Mouse (Mus musculus) liver, embryonic 14.5 days (tissue): ENCODE data around the gene Robo1. TPM values are rescaled to one million over a fixed set of nuclear protein-coding genes. Genes with fewer than 3 reads are reported as not detected.
A peak's percentile ranks its signal among the peaks of the same experiment; 100 is the strongest.

Source experiments
- ATAC-seq: fragments of 200-750 bp; cut with Nextera tagmentation; 2 replicates; pipeline ENCODE4 v1.8.0; 2017; ENCODE audit warnings: moderate number of reproducible peaks, mild to moderate bottlenecking, moderate library complexity; ENCODE audit not compliant: insufficient read depth
- DNase-seq, 3 experiments: peaks; one replicate each; pipeline ENCODE4 v3.0.0-alpha.2; 2012 to 2013; ENCODE audit warnings: low read depth in 3 of 3, low spot score in 3 of 3
- H3K27ac ChIP-seq: fragments of 300-500 bp; sonication (generic); 2 replicates; pipeline ENCODE4 v1.5.1; 2014; ENCODE audit warnings: moderate library complexity, mild to moderate bottlenecking, control low read depth, inconsistent platforms
- H3K27me3 ChIP-seq: fragments of 300-500 bp; sonication (generic); 2 replicates; pipeline ENCODE4 v1.6.1; 2014; ENCODE audit warnings: mild to moderate bottlenecking, low read length, moderate library complexity; ENCODE audit not compliant: control insufficient read depth, insufficient read depth
- H3K36me3 ChIP-seq: fragments of 300-500 bp; sonication (generic); replicated peaks from 2 replicates; pipeline ENCODE4 v1.6.1; 2014; ENCODE audit warnings: low read depth; ENCODE audit not compliant: control insufficient read depth, insufficient read depth
- H3K4me1 ChIP-seq, 2 experiments: fragments of 200-500 bp in 1 of 2; fragments of 300-500 bp in 1 of 2; sonication (generic) in 1 of 2; replicated peaks; 2 replicates each; pipeline ENCODE4 v1.6.1; 2012 to 2014; ENCODE audit warnings: antibody characterized with exemption in 1 of 2, inconsistent platforms in 1 of 2, low read length in 1 of 2; ENCODE audit not compliant: control insufficient read depth in 2 of 2, insufficient read depth in 2 of 2
- H3K4me2 ChIP-seq: fragments of 300-500 bp; sonication (generic); 2 replicates; pipeline ENCODE4 v1.6.1; 2014; ENCODE audit warnings: low read depth, mild to moderate bottlenecking, control low read depth, moderate library complexity
- H3K4me3 ChIP-seq, 2 experiments: fragments of 200-500 bp in 1 of 2; fragments of 300-500 bp in 1 of 2; sonication (generic) in 1 of 2; 2 replicates each; pipeline ENCODE4 v1.5.1; 2012 to 2014; ENCODE audit warnings: low read depth in 2 of 2, low read length in 2 of 2, mild to moderate bottlenecking in 2 of 2, control low read depth in 1 of 2, inconsistent platforms in 1 of 2, moderate library complexity in 1 of 2; ENCODE audit not compliant: insufficient read depth in 1 of 2
- H3K9ac ChIP-seq: fragments of 300-500 bp; sonication (generic); replicated peaks from 2 replicates; pipeline ENCODE4 v1.6.1; 2014; ENCODE audit warnings: mild to moderate bottlenecking, control low read depth, moderate library complexity
- H3K9me3 ChIP-seq: fragments of 300-500 bp; sonication (generic); 2 replicates; pipeline ENCODE4 v1.6.1; 2016; ENCODE audit warnings: low read length, mixed read lengths; ENCODE audit not compliant: control insufficient read depth
- CTCF ChIP-seq: IDR thresholded peaks from 2 replicates; pipeline ENCODE4 v1.5.1; 2016; ENCODE audit warnings: antibody characterized with exemption, low read depth, control low read depth
- EP300 ChIP-seq: IDR thresholded peaks from 2 replicates; pipeline ENCODE4 v1.6.1; 2016; ENCODE audit warnings: antibody characterized with exemption, low read depth
- WGBS: fragments of 180-500 bp; shearing (Covaris S2); extraction: QIAGEN DNeasy Blood & Tissue Kit; methylation state at CpG from one replicate; pipeline ENCODE4 v1.1.7; 2014; ENCODE audit not compliant: insufficient replicate concordance; 5-methylcytosine and 5-hydroxymethylcytosine counted together
- polyA plus RNA-seq, 2 experiments: library from polyadenylated mRNA; depleted of rRNA in 1 of 2; stranded (reverse) in 1 of 2; unstranded in 1 of 2; fragments of >200 nt; fragmentation: Nextera tagmentation in 1 of 2; extraction: Ambion mirVana in 1 of 2; gene quantifications; 2 replicates each; pipeline versions ENCODE4 v1.2.1 to v1.2.3; 2012 to 2014

The Robo1 gene
- polyA plus RNA-seq, 2 experiments, result 3.1 to 3.4 TPM

- Histone ChIP-seq H3K27me3 (no peaks in the 10 kb centered on the region), H3K36me3 (no peaks in the 10 kb centered on the region), H3K9ac (no peak overlapping the region), H3K4me3 (no peak overlapping the region), H3K4me1 (peaks cover 0 to 14% of the 10 kb centered on the region in 2 experiments; a peak in 2 of 4 replicates), H3K27ac (no peak overlapping the region), H3K4me2 (no peak overlapping the region), H3K9me3 (no peaks in the 10 kb centered on the region)
- ATAC-seq (peak; percentile 61; the same call in 1 of the 2 replicates), DNase-seq (peak in 1 of 3 experiments; percentile 9)
- TF ChIP-seq CTCF (no peak), EP300 (no peak)
- 54% methylated on average over 3 of the region's 3 CpGs for WGBS
These were observed 379.5 kb downstream of the Robo1 start for GRCm38 (mm10) chr16:72687651-72688050.

- ATAC-seq (peak; percentile 69), DNase-seq (peak in 2 of 3 experiments; percentile 7 to 18)
- peaks cover 0 to 14% of the 10 kb centered on the region in 2 experiments; a peak in 2 of 4 replicates for H3K4me1 ChIP-seq
- H3K4me3 ChIP-seq, result no peak overlapping the region
- H3K27ac ChIP-seq, result peak overlapping the region; percentile 20; the same call in 1 of the 2 replicates
- TF ChIP-seq EP300 (no peak), CTCF (no peak)
- no peak overlapping the region for H3K9ac ChIP-seq
- no peak overlapping the region for H3K4me2 ChIP-seq
- no peaks in the 10 kb centered on the region for H3K36me3 ChIP-seq
- no peaks in the 10 kb centered on the region for H3K9me3 ChIP-seq
- H3K27me3 ChIP-seq, result no peaks in the 10 kb centered on the region
- WGBS, result 63% methylated on average over 6 of the region's 6 CpGs
These were observed 380.1 kb downstream of the Robo1 start for GRCm38 (mm10) chr16:72688185-72688681.

- no peaks in the 10 kb centered on the region for H3K36me3 ChIP-seq
- H3K27ac ChIP-seq, result no peak overlapping the region
- H3K4me1 ChIP-seq, result peaks cover 0 to 8% of the 10 kb centered on the region in 2 experiments; a peak in 1 of 4 replicates
- TF ChIP-seq CTCF, result no peak; the same call in 1 of the 2 replicates
- TF ChIP-seq EP300, result no peak
- no peak overlapping the region for H3K9ac ChIP-seq
- 52% methylated on average over 3 of the region's 3 CpGs for WGBS
- H3K27me3 ChIP-seq, result no peaks in the 10 kb centered on the region
- no peak overlapping the region for H3K4me3 ChIP-seq
- H3K9me3 ChIP-seq, result no peaks in the 10 kb centered on the region
- no peak overlapping the region for H3K4me2 ChIP-seq
- ATAC-seq, result no peak
- no peak for DNase-seq
These were observed 383.8 kb downstream of the Robo1 start for GRCm38 (mm10) chr16:72691909-72692308.

GRCm38 (mm10) chr16:72693446-72694274 lies 385.6 kb downstream of the Robo1 start:
- no peak for DNase-seq
- no peaks in the 10 kb centered on the region for H3K27me3 ChIP-seq
- H3K4me3 ChIP-seq, result no peak overlapping the region
- H3K36me3 ChIP-seq, result no peaks in the 10 kb centered on the region
- no peak for ATAC-seq
- H3K9me3 ChIP-seq, result no peaks in the 10 kb centered on the region
- 0 out of 4 replicates have a peak, but pooled peaks cover 0 to 5% of the 10 kb centered on the region in 2 experiments for H3K4me1 ChIP-seq
- H3K9ac ChIP-seq, result no peak overlapping the region
- no peak overlapping the region for H3K27ac ChIP-seq
- 58% methylated on average over 14 of the region's 14 CpGs for WGBS
- TF ChIP-seq CTCF (no peak), EP300 (no peak)
- H3K4me2 ChIP-seq, result no peak overlapping the region

DNA sequence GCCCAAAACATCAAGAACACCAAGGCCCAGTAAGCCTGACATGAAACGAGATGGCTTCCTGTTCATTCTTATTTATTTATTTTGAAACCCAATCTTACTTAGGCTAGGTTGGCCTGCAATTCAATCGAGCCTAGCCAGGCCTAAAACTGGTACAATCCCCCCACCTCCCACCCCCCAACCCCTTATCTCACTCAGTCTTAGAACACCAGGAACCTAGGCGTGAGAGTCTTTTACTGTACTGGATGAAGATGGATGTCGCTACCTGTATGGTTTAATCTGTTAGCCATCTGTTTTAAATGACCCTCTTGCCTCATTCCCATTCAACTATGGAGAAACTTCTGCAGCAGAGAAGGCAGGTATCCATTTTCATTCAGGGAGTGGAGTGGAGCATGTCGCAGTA lies 386.7 kb downstream of the Robo1 start:
- TF ChIP-seq EP300, result no peak
- no peak for TF ChIP-seq CTCF

More for the DNA sequence above, 386.7 kb downstream of the Robo1 start:
- Histone ChIP-seq H3K27me3 (no peaks in the 10 kb centered on the region), H3K4me2 (no peak overlapping the region), H3K27ac (no peak overlapping the region), H3K9ac (no peak overlapping the region), H3K9me3 (no peaks in the 10 kb centered on the region), H3K4me3 (no peak overlapping the region), H3K36me3 (no peaks in the 10 kb centered on the region), H3K4me1 (0 out of 4 replicates have a peak, but pooled peaks cover 0 to 5% of the 10 kb centered on the region in 2 experiments)
- ATAC-seq, result no peak
- 60% methylated on average over 5 of the region's 5 CpGs for WGBS
- no peak for DNase-seq
